Comparison of ENCODE assay signal across 28 mouse cellular contexts in the genomic region with DNA sequence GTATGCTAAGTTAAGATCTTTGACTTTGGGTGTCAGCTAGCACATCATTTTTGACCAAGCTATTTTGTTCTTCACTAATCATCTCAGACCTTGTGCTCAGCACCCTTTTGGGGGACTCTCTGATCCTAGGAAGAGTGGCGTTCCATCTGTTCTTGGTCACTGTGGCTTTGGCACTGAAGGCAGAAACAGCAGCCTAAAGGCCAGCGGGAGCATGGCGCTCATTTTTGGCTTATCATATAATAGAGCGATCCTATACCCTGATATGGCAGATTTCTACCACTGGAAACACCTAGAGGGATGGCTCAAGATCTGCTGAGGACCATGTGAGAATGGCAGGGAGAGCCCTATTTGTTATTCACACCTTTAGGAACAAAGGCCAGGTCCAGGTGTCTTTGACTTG. TPM values are rescaled to one million over a fixed set of nuclear protein-coding genes. Genes with fewer than 3 reads are reported as not detected.
A peak's percentile ranks its signal among the peaks of the same experiment; 100 is the strongest.
DNase-seq lines count a peak whose midpoint lies in the region; ATAC-seq and TF ChIP-seq lines count a peak whose summit lies in the region.
"Had no signal": no experiment of that assay in that cellular context is flagged by ENCODE, and none has a peak within 500 bp of the region (broad histone marks: within the 10 kb centered on the region; RNA-seq: fewer than 3 reads in every experiment).

No protein-coding gene starts in this region.

- H3K27me3 ChIP-seq in forebrain, embryonic 12.5 days: no peaks in the 10 kb centered on the region
- no peaks in the 10 kb centered on the region for H3K27me3 ChIP-seq in forebrain, postnatal 0 days (ENCODE audit: insufficient read depth, low read length)
- no peaks in the 10 kb centered on the region for H3K27me3 ChIP-seq in hindbrain, embryonic 12.5 days
- no peaks in the 10 kb centered on the region for H3K27me3 ChIP-seq in hindbrain, embryonic 11.5 days (ENCODE audit: control insufficient read depth, insufficient read depth, low read length)
- H3K27me3 ChIP-seq in midbrain, embryonic 14.5 days (ENCODE audit: control insufficient read depth, insufficient read depth, low read length): no peaks in the 10 kb centered on the region
- H3K27me3 ChIP-seq in midbrain, embryonic 15.5 days (replicated peaks): no peaks in the 10 kb centered on the region
- no peaks in the 10 kb centered on the region for H3K27me3 ChIP-seq in hindbrain, embryonic 15.5 days
- H3K27me3 ChIP-seq: heart, embryonic 13.5 days; limb, embryonic 12.5 days; liver, embryonic 15.5 days; Patski had no signal

- ATAC-seq in forebrain, embryonic 12.5 days (ENCODE audit: low FRiP score): no peak
- ATAC-seq in forebrain, postnatal 0 days: no peak
- ATAC-seq in hindbrain, embryonic 12.5 days (ENCODE audit: low FRiP score): no peak
- no peak for ATAC-seq in hindbrain, embryonic 11.5 days (ENCODE audit: low FRiP score)
- no peak for ATAC-seq in midbrain, embryonic 14.5 days (ENCODE audit: low FRiP score, low TSS enrichment)
- ATAC-seq in midbrain, embryonic 15.5 days (replicated peaks): no peak
- no peak for ATAC-seq in hindbrain, embryonic 15.5 days (ENCODE audit: low FRiP score, low read depth)
- ATAC-seq: intestine, embryonic 16.5 days; Patski had no signal

- H3K4me1 ChIP-seq in forebrain, embryonic 12.5 days: peaks cover 4% of the 10 kb centered on the region; the same call in 1 of the 2 replicates
- H3K4me1 ChIP-seq in forebrain, postnatal 0 days (ENCODE audit: insufficient read depth): no peaks in the 10 kb centered on the region
- H3K4me1 ChIP-seq in hindbrain, embryonic 12.5 days: peaks cover 16% of the 10 kb centered on the region
- no peaks in the 10 kb centered on the region for H3K4me1 ChIP-seq in hindbrain, embryonic 11.5 days (replicated peaks; ENCODE audit: control insufficient read depth, insufficient read depth, low read length)
- H3K4me1 ChIP-seq in midbrain, embryonic 14.5 days (ENCODE audit: control insufficient read depth, insufficient read depth, low read length): 0 out of 2 replicates have a peak, but pooled peaks cover 3% of the 10 kb centered on the region
- H3K4me1 ChIP-seq in midbrain, embryonic 15.5 days: peaks cover 4% of the 10 kb centered on the region; the same call in 1 of the 2 replicates
- H3K4me1 ChIP-seq in hindbrain, embryonic 15.5 days (replicated peaks): peaks cover 14% of the 10 kb centered on the region; the same call in 1 of the 2 replicates
- H3K4me1 ChIP-seq: limb, embryonic 12.5 days had no signal

- no peak for DNase-seq in forebrain, postnatal 0 days
- DNase-seq in hindbrain, embryonic 11.5 days (ENCODE audit: low spot score): no peak
- no peak for DNase-seq in midbrain, embryonic 14.5 days
- no peak for DNase-seq in spleen, adult 18-20 months
- DNase-seq: adrenal gland, postnatal 10 days; cerebellum, adult 11-12 months; cerebellum, adult 9-11 months; gastrocnemius, adult 2 months; heart, postnatal 10 days; kidney, adult 8-10 months; kidney, postnatal 4 days; layer of hippocampus, adult 9-11 months; lung, embryonic 14.5 days; lung, postnatal 14 days; right cerebral cortex, adult 18-20 months; thymus, adult 2 months; thymus, postnatal 4 days had no signal

- no peak overlapping the region for H3K4me2 ChIP-seq in forebrain, embryonic 12.5 days
- no peak overlapping the region for H3K4me2 ChIP-seq in forebrain, postnatal 0 days (ENCODE audit: low read depth)
- H3K4me2 ChIP-seq in hindbrain, embryonic 12.5 days (replicated peaks): no peak overlapping the region
- no peak overlapping the region for H3K4me2 ChIP-seq in hindbrain, embryonic 11.5 days (replicated peaks; ENCODE audit: low read depth, low read length)
- no peak overlapping the region for H3K4me2 ChIP-seq in midbrain, embryonic 14.5 days (ENCODE audit: low read length)
- H3K4me2 ChIP-seq in midbrain, embryonic 15.5 days: no peak overlapping the region
- H3K4me2 ChIP-seq in hindbrain, embryonic 15.5 days: no peak overlapping the region
- H3K4me2 ChIP-seq: heart, embryonic 13.5 days; limb, embryonic 12.5 days; liver, embryonic 15.5 days; lung, embryonic 14.5 days had no signal

- 0 out of 2 replicates have a peak, but pooled peaks cover 7% of the 10 kb centered on the region for H3K36me3 ChIP-seq in forebrain, embryonic 12.5 days (replicated peaks)
- no peaks in the 10 kb centered on the region for H3K36me3 ChIP-seq in forebrain, postnatal 0 days (ENCODE audit: insufficient read depth)
- H3K36me3 ChIP-seq in hindbrain, embryonic 12.5 days: no peaks in the 10 kb centered on the region
- H3K36me3 ChIP-seq in hindbrain, embryonic 11.5 days (ENCODE audit: control insufficient read depth, insufficient read depth, low read length): no peaks in the 10 kb centered on the region
- H3K36me3 ChIP-seq in midbrain, embryonic 14.5 days (ENCODE audit: control insufficient read depth, insufficient read depth, low read length): no peaks in the 10 kb centered on the region
- H3K36me3 ChIP-seq in midbrain, embryonic 15.5 days (replicated peaks): no peaks in the 10 kb centered on the region
- H3K36me3 ChIP-seq in hindbrain, embryonic 15.5 days: peaks cover 9% of the 10 kb centered on the region; the same call in 1 of the 2 replicates
- H3K36me3 ChIP-seq: heart, embryonic 13.5 days; limb, embryonic 12.5 days had no signal

- no peak overlapping the region for H3K4me3 ChIP-seq in forebrain, embryonic 12.5 days (replicated peaks)
- no peak overlapping the region for H3K4me3 ChIP-seq in forebrain, postnatal 0 days (ENCODE audit: low read depth, low read length)
- no peak overlapping the region for H3K4me3 ChIP-seq in hindbrain, embryonic 12.5 days
- H3K4me3 ChIP-seq in hindbrain, embryonic 11.5 days (ENCODE audit: low read depth, low read length): no peak overlapping the region
- no peak overlapping the region for H3K4me3 ChIP-seq in midbrain, embryonic 14.5 days (replicated peaks; ENCODE audit: low read depth, low read length)
- H3K4me3 ChIP-seq in midbrain, embryonic 15.5 days: no peak overlapping the region
- H3K4me3 ChIP-seq in hindbrain, embryonic 15.5 days: no peak overlapping the region
- H3K4me3 ChIP-seq: gastrocnemius, adult 2 months; heart, embryonic 13.5 days; limb, embryonic 12.5 days; liver, embryonic 15.5 days had no signal

- H3K9me3 ChIP-seq in forebrain, embryonic 12.5 days: no peaks in the 10 kb centered on the region
- H3K9me3 ChIP-seq in forebrain, postnatal 0 days (ENCODE audit: low read length): no peaks in the 10 kb centered on the region
- no peaks in the 10 kb centered on the region for H3K9me3 ChIP-seq in hindbrain, embryonic 12.5 days (replicated peaks)
- no peaks in the 10 kb centered on the region for H3K9me3 ChIP-seq in hindbrain, embryonic 11.5 days (ENCODE audit: control insufficient read depth, low read length)
- no peaks in the 10 kb centered on the region for H3K9me3 ChIP-seq in midbrain, embryonic 14.5 days (ENCODE audit: control insufficient read depth, low read length)
- no peaks in the 10 kb centered on the region for H3K9me3 ChIP-seq in midbrain, embryonic 15.5 days
- no peaks in the 10 kb centered on the region for H3K9me3 ChIP-seq in hindbrain, embryonic 15.5 days
- H3K9me3 ChIP-seq: heart, embryonic 13.5 days; limb, embryonic 12.5 days; liver, embryonic 15.5 days had no signal

- TF ChIP-seq CTCF in forebrain, postnatal 0 days (IDR thresholded peaks at IDR 0.05; ENCODE audit: low read depth): no peak

- peak overlapping the region; percentile 46 for H3K27ac ChIP-seq in forebrain, embryonic 12.5 days
- H3K27ac ChIP-seq in forebrain, postnatal 0 days (ENCODE audit: low read depth, low read length): no peak overlapping the region
- H3K27ac ChIP-seq in hindbrain, embryonic 12.5 days: peak overlapping the region; percentile 44; the same call in 1 of the 2 replicates
- H3K27ac ChIP-seq in hindbrain, embryonic 11.5 days (ENCODE audit: low read depth, low read length): no peak overlapping the region
- peak overlapping the region; percentile 37; the same call in 1 of the 2 replicates for H3K27ac ChIP-seq in midbrain, embryonic 14.5 days (replicated peaks; ENCODE audit: low read depth, low read length)
- no peak overlapping the region for H3K27ac ChIP-seq in midbrain, embryonic 15.5 days
- 0 out of 2 replicates have a peak overlapping the region, but pooled peaks have one; percentile 34 for H3K27ac ChIP-seq in hindbrain, embryonic 15.5 days (replicated peaks)
- H3K27ac ChIP-seq: gastrocnemius, adult 2 months; heart, embryonic 13.5 days; kidney, postnatal 0 days; limb, embryonic 12.5 days; liver, embryonic 15.5 days; stomach, postnatal 0 days had no signal

- H3K9ac ChIP-seq in forebrain, embryonic 12.5 days: no peak overlapping the region
- no peak overlapping the region for H3K9ac ChIP-seq in forebrain, postnatal 0 days
- no peak overlapping the region for H3K9ac ChIP-seq in hindbrain, embryonic 12.5 days
- no peak overlapping the region for H3K9ac ChIP-seq in hindbrain, embryonic 11.5 days (ENCODE audit: low read depth, low read length)
- H3K9ac ChIP-seq in midbrain, embryonic 14.5 days (replicated peaks; ENCODE audit: low read length): no peak overlapping the region
- H3K9ac ChIP-seq in midbrain, embryonic 15.5 days: no peak overlapping the region
- H3K9ac ChIP-seq in hindbrain, embryonic 15.5 days: no peak overlapping the region
- H3K9ac ChIP-seq: heart, embryonic 13.5 days; limb, embryonic 12.5 days; liver, embryonic 15.5 days; lung, embryonic 14.5 days had no signal

- WGBS in forebrain, embryonic 12.5 days: 92% methylated on average over 4 of the region's 4 CpGs
- WGBS in forebrain, postnatal 0 days: 81% methylated on average over 4 of the region's 4 CpGs
- WGBS in hindbrain, embryonic 12.5 days: 91% methylated on average over 4 of the region's 4 CpGs
- WGBS in hindbrain, embryonic 11.5 days: 95% methylated on average over 4 of the region's 4 CpGs
- 87% methylated on average over 4 of the region's 4 CpGs for WGBS in midbrain, embryonic 14.5 days
- WGBS in midbrain, embryonic 15.5 days: 85% methylated on average over 4 of the region's 4 CpGs
- 75% methylated on average over 4 of the region's 4 CpGs for WGBS in hindbrain, embryonic 15.5 days

RNA-seq across cellular contexts. Expression of gene Kit, which starts 38.2 kb away (rescaled TPM):
- polyA plus RNA-seq in forebrain, embryonic 12.5 days (2016; fragmentation: Nextera tagmentation; extraction: Ambion mirVana): 23.9 and 27.5 TPM in 2 replicates
- 31.8 and 36.3 TPM in 2 replicates for total RNA-seq in forebrain, postnatal 0 days (2014; rRNA removed)
- polyA plus RNA-seq in forebrain, postnatal 0 days (2015; fragmentation: Nextera tagmentation; extraction: Ambion mirVana): 17.8 and 24.8 TPM in 2 replicates
- 41.6 and 46.1 TPM in 2 replicates for polyA plus RNA-seq in hindbrain, embryonic 12.5 days (2016; fragmentation: Nextera tagmentation; extraction: Ambion mirVana)
- polyA plus RNA-seq in hindbrain, embryonic 11.5 days (2014; fragmentation: Nextera tagmentation; extraction: Ambion mirVana): 34.8 and 39.0 TPM in 2 replicates
- polyA plus RNA-seq in midbrain, embryonic 14.5 days (2014; fragmentation: Nextera tagmentation; extraction: Ambion mirVana): 34.3 and 41.1 TPM in 2 replicates
- 41.3 and 44.0 TPM in 2 replicates for polyA plus RNA-seq in midbrain, embryonic 15.5 days (2015; fragmentation: Nextera tagmentation; extraction: Ambion mirVana)
- 52.3 and 56.1 TPM in 2 replicates for polyA plus RNA-seq in hindbrain, embryonic 15.5 days (2015; fragmentation: Nextera tagmentation; extraction: Ambion mirVana)

Comparison
In these comparisons a context has a peak if more than half of its experiments do, and no peak if none do; other contexts are left out.
1. H3K27ac ChIP-seq: peak in forebrain, embryonic 12.5 days (single experiment), hindbrain, embryonic 12.5 days (single experiment), midbrain, embryonic 14.5 days (single experiment) and hindbrain, embryonic 15.5 days (single experiment); none in forebrain, postnatal 0 days (single experiment), hindbrain, embryonic 11.5 days (single experiment) and midbrain, embryonic 15.5 days (single experiment).